Mouse (Mus musculus): ENCODE data around the gene Cdc34. TPM values are rescaled to one million over a fixed set of nuclear protein-coding genes. Genes with fewer than 3 reads are reported as not detected.

Cdc34 gene
- total RNA-seq, 2 experiments from 2014 or later = 75.9 to 78.0 TPM

Other genes starting within 250 kb of the Cdc34 start
- gene Vmn2r83, start 213.5 kb upstream of the Cdc34 start, total RNA-seq (2021) = not detected
- gene Plpp2, start 148.4 kb upstream of the Cdc34 start, total RNA-seq (2021) = 1 to 10 TPM; 2.3 to 4.3 TPM
- 10 to 100 TPM; 48.2 to 48.4 TPM for gene Mier2, start 127.0 kb upstream of the Cdc34 start, total RNA-seq (2021)
- not detected for gene Theg, start 94.9 kb upstream of the Cdc34 start, total RNA-seq (2021)
- gene C2cd4c, start 68.2 kb upstream of the Cdc34 start, total RNA-seq (2021) = 10 to 100 TPM; 15.2 to 18.6 TPM
- gene Shc2, start 44.3 kb upstream of the Cdc34 start, total RNA-seq (2021) = 10 to 100 TPM; 42.2 to 44.4 TPM
- gene Odf3l2, start 36.5 kb upstream of the Cdc34 start, total RNA-seq (2021) = under 1 TPM; 0.34 to 0.57 TPM
- gene Madcam1, start 17.6 kb upstream of the Cdc34 start, total RNA-seq (2021) = not detected
- gene Tpgs1, start 12.8 kb upstream of the Cdc34 start, total RNA-seq (2021) = 10 to 100 TPM; 82.0 to 82.8 TPM
- 1 to 10 TPM; 1.5 to 2.4 TPM for gene Gzmm, start 6.8 kb downstream of the Cdc34 start, total RNA-seq (2021)
- 100 to 1,000 TPM; 650 to 673 TPM for gene Bsg, start 22.3 kb downstream of the Cdc34 start, total RNA-seq (2021)
- gene Hcn2, start 34.4 kb downstream of the Cdc34 start, total RNA-seq (2021) = 100 to 1,000 TPM; 111 to 123 TPM
- 10 to 100 TPM; 42.1 to 45.7 TPM for gene Polrmt, start 64.4 kb downstream of the Cdc34 start, total RNA-seq (2021)
- gene Fgf22, start 72.9 kb downstream of the Cdc34 start, total RNA-seq (2021) = 1 to 10 TPM; 2.8 to 4.0 TPM
- 10 to 100 TPM; 90.9 to 96.0 TPM for gene Rnf126, start 84.8 kb downstream of the Cdc34 start, total RNA-seq (2021)
- 1 to 10 TPM; 2.2 to 2.4 TPM for gene Fstl3, start 95.1 kb downstream of the Cdc34 start, total RNA-seq (2021)
- 1 to 10 TPM in 1 of 2 experiments, under 1 TPM in 1; 0.62 to 1.1 TPM for gene Prss57, start 108.8 kb downstream of the Cdc34 start, total RNA-seq (2021)
- gene Palm, start 111.4 kb downstream of the Cdc34 start, total RNA-seq (2021) = 100 to 1,000 TPM; 318 to 348 TPM
- 1 to 10 TPM in 1 of 2 experiments, under 1 TPM in 1; 0.62 to 1.7 TPM for gene Misp, start 138.8 kb downstream of the Cdc34 start, total RNA-seq (2021)
- gene Ptbp1, start 172.2 kb downstream of the Cdc34 start, total RNA-seq (2021) = 10 to 100 TPM; 48.5 to 52.3 TPM
- gene Prtn3, start 192.3 kb downstream of the Cdc34 start, total RNA-seq (2021) = 1 to 10 TPM; 1.4 to 2.4 TPM
- gene Plppr3, start 192.4 kb downstream of the Cdc34 start, total RNA-seq (2021) = 10 to 100 TPM; 51.1 to 53.3 TPM
- not detected for gene Elane, start 204.1 kb downstream of the Cdc34 start, total RNA-seq (2021)
- gene Cfd, start 208.7 kb downstream of the Cdc34 start, total RNA-seq (2021) = not detected
- gene Med16, start 226.7 kb downstream of the Cdc34 start, total RNA-seq (2021) = 10 to 100 TPM; 57.5 to 59.8 TPM
- not detected for gene Gm26602, start 228.7 kb downstream of the Cdc34 start, total RNA-seq (2021)
- 1 to 10 TPM; 7.1 to 7.8 TPM for gene Kiss1r, start 234.8 kb downstream of the Cdc34 start, total RNA-seq (2021)
- gene R3hdm4, start 239.0 kb downstream of the Cdc34 start, total RNA-seq (2021) = 100 to 1,000 TPM; 366 to 394 TPM
- 1 to 10 TPM; 5.4 to 8.6 TPM for gene Arid3a, start 244.8 kb downstream of the Cdc34 start, total RNA-seq (2021)

All from left cerebral cortex, postnatal 25 days (tissue).